Mouse (Mus musculus) v-Abl transformed pro-B cells (cell line): ENCODE results near the gene Mreg.

ENCODE experiments used
- in situ Hi-C, 2 experiments: fragments of 400-800 bp; cut with MboI; formaldehyde crosslinking; loops; one replicate each; pipeline ENCODE4 v1.15.1; 2025; ENCODE audit not compliant: unreplicated experiment in 2 of 2

Mreg gene

DNA sequence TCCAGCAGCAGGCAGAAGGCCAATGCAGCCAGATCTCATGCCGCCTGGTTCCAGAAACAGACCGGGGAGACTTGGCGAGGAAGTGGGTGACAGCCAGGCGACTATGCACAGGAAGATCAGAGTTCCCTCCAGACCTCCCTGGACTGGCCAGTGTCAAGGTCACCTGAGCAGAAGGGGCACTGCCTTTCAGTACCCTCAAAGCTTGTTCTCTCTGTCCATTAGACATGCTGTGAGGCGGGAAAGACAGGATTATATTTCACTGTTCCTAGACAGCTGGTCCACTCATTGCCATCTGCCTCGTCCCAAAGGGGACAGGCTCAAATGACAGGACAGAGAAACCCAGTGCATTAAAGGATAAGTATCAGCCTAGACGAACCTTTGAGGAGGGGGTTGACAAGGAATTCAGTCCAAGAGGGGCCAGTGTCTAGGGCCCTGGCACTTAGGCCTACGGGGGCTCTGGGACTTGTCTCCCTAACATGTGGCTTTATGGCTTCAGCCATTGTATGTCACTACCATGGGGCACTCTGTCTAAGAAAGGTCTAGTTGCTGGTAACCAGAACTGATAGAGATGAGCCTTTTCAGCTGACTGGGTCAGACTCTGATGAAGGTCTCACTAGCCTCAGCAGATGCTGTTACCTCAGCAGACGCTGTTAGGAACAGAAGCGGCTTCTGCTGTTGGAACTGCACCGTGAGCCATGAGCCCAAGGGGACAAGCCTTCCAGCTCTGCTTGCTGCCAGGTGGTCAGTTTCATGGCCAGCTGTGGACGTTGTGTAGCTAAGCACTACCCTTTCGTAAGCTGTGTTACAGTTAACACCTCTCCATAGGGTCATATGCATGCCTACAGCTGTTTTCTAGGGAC lies 40.9 kb downstream of the Mreg start:
- in situ Hi-C loops = loop anchor here in 1 of 2 experiments (25.0 kb wide), 1 partner anchor 691 kb away; the partner anchor contains the start of gene Igfbp5

DNA sequence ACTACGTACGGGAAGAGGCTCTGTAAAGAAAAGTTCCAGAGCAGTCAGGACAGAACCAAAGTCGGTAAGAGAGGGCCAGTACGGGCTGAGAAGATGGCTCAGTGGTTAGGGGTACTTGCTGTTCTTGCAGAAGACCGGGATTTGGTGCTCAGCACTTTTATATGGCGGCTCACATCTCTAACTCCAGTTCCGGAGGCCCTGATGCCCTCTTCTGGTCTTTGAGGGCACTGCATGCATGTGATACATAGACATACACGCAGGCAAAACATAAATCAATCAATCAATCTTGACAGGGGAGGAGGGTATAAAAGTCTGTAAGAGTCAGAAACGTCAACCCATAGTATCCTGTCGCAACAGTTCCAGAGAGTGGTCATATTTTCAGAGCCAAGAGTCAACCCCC lies 45.1 kb downstream of the Mreg start:
- in situ Hi-C loops = loop anchor here in 1 of 2 experiments (25.0 kb wide), 1 partner anchor 695 kb away; the partner anchor contains the start of gene Igfbp5

DNA sequence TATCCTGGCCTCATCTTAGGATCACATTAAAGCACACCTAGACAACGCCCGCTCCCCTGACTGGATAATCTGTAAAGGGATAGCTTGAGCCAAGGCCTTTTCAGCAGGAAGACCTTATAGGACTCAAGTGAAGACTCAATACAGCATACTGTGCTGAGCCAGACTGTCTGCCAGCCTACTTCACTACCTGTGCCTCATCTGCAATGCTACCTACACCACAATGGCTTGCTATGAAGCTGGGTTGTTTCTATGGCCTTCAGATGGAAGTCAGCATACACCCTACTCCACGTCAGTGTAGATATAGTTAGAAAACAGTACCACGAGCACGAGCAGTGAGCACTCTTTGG lies 45.7 kb downstream of the Mreg start:
- in situ Hi-C loops = loop anchor here in 1 of 2 experiments (25.0 kb wide), 1 partner anchor 696 kb away; the partner anchor contains the start of gene Igfbp5

DNA sequence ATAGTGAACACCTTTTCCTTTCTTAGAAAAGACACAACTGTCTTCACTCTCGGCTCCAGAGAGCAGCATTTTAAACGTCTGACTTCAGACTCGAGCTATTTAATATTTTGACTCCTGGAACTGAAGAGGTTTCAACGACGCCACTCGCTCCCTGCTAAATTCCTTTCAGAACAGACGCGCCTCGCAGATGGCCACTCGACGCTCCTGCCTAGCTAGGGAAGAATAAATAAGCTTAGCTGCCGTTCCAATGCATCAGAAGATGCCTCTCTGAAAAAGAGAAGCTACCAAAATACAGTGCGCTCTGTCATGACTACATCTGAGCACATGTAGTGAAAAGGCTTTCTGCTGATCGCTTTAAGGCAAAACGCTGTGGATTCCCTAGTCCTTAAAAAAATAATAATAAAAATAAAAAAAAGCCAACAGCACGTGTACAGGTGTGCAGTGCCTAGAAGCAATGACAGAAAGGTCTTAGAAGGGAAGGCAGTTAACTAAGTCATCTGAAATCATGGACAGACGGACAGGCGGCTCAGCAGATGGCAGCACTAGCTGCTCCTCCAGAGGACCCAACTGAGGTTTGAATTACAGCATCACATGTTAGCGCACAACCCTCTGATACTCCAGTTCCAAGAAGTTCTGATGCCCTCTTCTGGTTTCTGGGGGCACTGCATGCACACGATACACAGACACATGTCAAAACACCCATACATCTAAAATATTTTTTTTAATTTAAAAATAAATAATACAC lies 46.2 kb downstream of the Mreg start:
- in situ Hi-C loops = loop anchor here in 1 of 2 experiments (25.0 kb wide), 1 partner anchor 696 kb away; the partner anchor contains the start of gene Igfbp5

DNA sequence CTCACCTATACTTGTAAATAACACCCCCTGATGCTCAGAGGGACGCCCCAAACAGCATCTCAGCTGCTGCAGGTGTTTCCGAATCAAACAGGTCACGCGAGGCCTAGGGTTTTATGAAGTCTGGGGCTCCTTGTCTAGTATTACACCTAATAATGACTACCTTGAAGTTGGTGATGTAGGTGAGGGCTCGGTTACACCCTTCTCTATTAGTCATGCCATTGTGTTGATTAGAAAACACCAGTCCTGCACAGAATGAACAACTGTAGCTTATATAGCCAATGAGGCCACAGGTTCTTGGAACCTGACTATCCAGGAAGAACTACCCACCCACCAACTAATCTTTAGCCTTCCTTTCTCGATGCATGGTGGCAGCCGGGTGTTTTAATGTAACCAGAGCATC lies 51.8 kb downstream of the Mreg start:
- in situ Hi-C loops = loop anchor here in 1 of 2 experiments (25.0 kb wide), 1 partner anchor 702 kb away; the partner anchor contains the start of gene Igfbp5

DNA sequence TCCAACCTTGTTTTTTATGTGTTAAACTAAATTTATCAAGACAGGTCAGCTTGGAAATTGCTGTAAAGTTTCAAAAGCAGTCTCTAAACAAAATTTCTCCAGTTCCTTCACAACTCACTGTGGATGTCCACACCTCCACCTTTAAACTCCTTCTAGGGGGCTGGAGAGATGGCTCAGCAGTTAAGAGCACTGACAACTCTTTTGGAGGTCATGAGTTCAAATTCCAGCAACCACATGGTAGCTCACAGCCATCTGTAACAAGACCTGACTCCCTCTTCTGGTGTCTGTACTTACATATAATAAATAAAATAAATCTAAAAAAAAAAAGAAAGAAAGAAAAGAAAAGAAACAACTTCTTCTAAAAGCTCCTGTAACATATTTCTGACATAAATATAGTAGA lies 67.1 kb downstream of the Mreg start:
- in situ Hi-C loops = loop anchor here in 1 of 2 experiments (25.0 kb wide), 1 partner anchor 1358 kb away; no protein-coding TSS in a partner anchor

DNA sequence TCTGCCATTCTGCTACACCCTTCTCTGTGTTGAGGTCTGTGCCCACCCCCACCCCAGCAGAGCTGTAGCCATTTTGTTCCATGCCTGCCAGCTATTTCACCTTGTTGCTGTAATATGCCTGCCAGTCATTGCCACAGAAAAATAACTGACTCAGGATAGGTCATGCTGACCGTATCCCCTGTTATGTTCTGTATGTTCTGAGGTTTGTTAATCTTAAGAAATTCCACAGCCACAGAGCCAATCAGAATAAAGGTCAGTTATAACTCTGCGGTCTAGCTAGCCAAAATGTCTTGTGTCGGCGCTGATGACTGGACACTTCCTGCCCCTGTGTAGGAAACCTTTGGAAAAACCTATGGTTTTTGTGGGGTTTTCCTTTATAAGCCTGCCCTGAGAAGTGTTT lies 67.7 kb downstream of the Mreg start:
- in situ Hi-C loops = loop anchor here in 1 of 2 experiments (25.0 kb wide), 1 partner anchor 1357 kb away; no protein-coding TSS in a partner anchor

DNA sequence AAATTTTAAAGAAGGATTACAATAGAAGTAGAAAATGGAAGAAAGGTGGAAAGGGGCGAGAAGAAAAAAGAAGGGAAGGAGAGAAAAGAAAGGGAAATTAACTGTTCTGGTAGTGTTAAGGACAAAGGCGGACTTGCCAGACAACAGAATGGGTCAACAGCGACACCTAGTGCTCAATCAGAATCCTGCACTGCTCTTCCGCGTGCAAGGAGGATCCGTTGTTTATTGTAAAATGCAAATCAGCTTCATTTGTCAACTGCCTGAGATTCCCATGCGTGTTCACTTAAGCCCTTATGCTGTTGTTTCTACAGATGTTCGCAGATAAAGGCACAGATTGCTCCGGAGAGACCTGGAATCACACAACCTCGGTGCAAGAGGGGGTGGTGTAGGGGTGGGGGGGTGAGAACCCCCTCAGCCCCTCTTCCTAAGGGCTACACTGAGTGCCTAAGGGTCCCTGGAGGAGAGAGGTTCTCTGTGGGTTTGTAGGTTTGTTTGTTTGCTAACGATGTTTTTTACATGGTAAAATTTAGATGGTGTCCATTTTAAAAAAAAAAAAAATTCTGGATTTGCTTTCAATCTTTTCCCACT lies 70.1 kb downstream of the Mreg start:
- in situ Hi-C loops = loop anchor here in 1 of 2 experiments (25.0 kb wide), 1 partner anchor 1355 kb away; no protein-coding TSS in a partner anchor

DNA sequence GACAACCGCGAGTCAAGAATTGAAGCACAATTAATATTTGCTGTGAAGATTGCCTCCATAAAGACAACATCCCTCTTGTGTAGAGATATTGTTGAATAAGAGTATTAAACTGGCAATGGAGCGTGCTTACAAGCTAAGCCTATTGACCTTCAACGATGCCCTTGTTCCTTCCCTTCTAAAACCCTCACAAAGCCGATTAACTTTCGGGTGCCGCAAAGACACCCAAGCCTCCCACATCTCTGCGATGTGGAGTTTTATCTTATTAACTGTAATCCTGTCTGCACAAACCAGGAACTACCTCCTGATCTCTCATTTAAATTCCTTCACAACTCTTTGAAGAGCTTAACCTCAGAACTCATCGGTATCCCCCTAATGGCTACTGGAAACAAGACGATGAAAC lies 76.0 kb downstream of the Mreg start:
- in situ Hi-C loops = loop anchor here in 1 of 2 experiments (25.0 kb wide), 1 partner anchor 1349 kb away; no protein-coding TSS in a partner anchor

DNA sequence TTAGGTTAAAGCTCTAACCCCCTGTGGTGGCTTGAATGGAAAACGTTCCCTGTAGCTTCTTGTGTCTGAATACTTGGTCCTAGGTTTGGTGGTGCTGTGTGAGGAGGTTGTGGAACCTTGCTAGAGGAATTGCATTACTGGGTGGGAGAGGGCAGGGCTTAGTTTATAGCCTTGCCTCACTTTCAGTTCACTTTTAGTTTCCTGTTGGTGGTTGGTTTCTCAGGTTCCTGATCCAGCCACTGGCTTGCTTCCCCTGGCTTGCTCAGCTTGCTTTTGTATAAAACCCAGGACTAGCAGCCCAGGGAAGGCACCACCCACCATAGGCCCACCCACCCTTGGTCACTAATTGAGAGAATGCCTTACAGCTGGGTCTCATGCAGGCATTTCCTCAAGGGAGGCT lies 77.6 kb downstream of the Mreg start:
- in situ Hi-C loops = loop anchor here in 1 of 2 experiments (25.0 kb wide), 1 partner anchor 1347 kb away; no protein-coding TSS in a partner anchor

DNA sequence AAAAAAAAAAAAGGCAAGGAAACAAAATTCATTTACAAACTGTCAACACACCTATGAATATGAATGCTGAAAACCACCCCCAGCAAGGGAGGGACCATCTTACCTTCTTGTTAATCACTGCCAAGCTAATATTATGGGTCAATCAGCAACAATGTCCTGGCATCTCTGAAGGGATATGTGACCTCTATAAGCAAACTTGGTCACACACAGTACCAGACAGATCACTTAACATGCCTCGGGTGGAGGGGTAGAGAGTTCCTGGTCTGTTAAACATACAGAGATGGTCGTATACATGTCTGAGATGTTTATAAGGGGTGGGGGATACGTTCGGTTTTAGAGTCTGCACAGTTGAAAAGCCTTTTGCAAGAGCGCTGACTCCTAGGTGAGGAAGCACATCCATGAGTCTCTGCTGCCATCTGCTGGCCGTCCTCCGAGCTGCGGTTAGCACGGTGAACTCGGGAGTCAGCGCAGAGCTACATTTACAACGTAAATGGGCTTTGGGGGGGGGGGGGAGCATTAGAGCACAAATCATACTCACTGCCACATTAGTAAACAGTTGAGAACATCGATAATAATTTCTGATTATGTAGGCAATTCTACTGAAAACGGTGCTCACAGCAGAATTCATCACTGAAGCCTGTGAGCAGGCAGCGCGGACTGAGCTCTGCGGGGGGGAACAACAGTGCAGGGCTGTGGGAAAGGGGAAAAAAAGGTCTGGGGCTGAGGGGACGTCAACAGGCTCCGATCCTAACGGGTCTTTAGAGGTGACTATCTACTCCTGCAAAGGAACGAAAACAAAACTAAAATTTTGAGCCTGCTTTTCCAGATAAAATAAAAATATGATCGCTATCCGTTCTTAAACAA lies 88.4 kb downstream of the Mreg start:
- in situ Hi-C loops = loop anchor here (5.0 to 25.0 kb wide), 8 partner anchors 446 to 2011 kb away; partner anchors contain the start of gene Atic (in 1 of the 2)

DNA sequence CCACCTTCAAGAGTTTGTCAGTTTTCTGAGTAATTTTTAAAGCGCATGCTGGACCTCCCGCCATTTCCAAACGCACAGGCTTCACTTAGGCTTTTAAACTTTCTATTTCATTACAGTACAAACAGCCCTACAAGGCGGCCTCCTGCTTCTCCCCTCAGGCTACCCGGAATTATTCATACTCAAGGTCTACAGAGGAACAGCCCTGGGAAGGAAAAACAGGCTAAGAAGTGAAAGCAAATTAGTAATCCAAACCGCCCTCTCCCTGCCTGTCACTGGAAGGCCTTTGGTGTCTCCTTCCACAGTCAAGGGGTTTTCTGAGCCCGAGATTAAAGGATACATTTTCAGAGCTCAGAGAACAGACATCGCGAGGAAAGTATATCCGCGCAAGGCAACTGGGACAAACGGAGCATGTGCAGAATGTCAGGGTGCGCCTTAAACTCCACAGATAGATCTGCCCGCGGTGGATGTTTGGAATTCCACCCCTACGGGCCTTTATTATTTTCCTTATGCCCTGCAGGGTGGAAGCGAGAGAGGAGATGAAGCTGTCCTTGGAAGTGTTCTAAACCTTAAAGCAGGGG lies 90.4 kb downstream of the Mreg start:
- in situ Hi-C loops = loop anchor here (5.0 to 25.0 kb wide), 8 partner anchors 444 to 2009 kb away; partner anchors contain the start of gene Atic (in 1 of the 2)

DNA sequence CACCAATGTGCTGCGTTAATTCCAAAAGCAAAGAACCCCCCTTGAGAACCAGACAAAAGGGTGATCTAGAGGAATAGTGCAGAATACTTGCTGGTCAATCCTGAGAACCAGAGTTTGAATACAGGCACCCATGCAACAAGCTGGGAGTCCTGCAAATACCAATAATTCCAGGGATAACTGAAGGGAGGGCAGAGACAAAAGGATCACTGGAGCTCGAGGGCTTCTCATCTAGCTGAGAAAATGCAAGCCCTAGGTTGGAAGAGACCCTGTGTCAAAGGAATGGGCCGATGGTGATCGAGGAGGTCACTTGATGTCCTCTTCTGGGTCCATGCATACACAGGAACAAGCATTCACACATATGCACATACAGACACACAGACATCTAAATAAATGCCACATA lies 92.1 kb downstream of the Mreg start:
- in situ Hi-C loops = loop anchor here (5.0 to 25.0 kb wide), 8 partner anchors 443 to 2008 kb away; partner anchors contain the start of gene Atic (in 1 of the 2)

DNA sequence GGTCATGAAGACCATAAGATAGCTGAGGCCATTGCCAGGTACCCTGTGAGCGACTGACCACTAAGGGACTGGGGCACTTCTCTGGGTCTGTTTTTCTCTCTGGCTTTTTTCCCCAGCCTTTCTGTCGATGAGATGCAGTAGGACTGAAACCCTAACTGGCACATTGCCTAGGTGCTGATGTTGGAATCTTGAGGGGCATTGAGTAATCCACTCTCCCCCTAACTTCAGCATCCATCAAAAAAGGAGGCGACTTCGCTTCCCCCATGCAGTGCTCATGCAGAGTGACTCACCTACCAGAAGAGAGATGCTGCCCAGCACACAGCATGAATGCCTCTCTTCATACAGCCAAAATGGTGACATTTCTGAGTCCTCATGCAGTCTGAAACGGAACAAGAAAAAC lies 97.9 kb downstream of the Mreg start:
- in situ Hi-C loops = loop anchor here (25.0 kb wide), 3 partner anchors 552 to 2002 kb away; partner anchors contain the start of gene Atic (in 1 of the 2)
